ENCODE assay signal across 22 mouse cellular contexts in the genomic region with DNA sequence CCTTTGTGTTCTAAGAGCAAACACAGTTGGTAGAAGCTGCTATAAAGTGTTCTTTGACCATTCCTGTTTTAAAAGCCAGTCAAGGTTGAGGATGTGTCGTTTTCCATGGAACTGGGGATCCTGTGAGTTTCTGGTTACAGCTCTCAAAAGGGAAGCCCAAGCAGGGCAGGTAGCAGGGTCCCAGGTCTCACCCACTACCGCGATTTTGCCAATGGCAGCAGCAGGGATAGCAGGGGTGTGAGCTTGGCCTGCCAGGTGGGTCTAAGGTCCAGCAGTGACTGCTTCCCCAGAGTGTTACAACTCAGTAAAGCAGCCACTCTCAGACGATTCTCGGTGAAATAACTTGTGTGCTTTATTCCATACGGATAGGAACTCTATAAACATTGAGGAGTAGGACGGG. TPM values are rescaled to one million over a fixed set of nuclear protein-coding genes. Genes with fewer than 3 reads are reported as not detected.
A peak's percentile ranks its signal among the peaks of the same experiment; 100 is the strongest.
DNase-seq lines count a peak whose midpoint lies in the region; ATAC-seq and TF ChIP-seq lines count a peak whose summit lies in the region.
"Had no signal": no experiment of that assay in that cellular context is flagged by ENCODE, and none has a peak within 500 bp of the region (broad histone marks: within the 10 kb centered on the region; RNA-seq: fewer than 3 reads in every experiment).

No protein-coding gene starts in this region.

- H3K4me1 ChIP-seq in heart, adult 2 months (ENCODE audit: control insufficient read depth, insufficient read depth, low read length): peaks cover 4% of the 10 kb centered on the region
- peaks cover 20% of the 10 kb centered on the region for H3K4me1 ChIP-seq in kidney, embryonic 15.5 days
- H3K4me1 ChIP-seq in liver, postnatal 0 days (ENCODE audit: insufficient read depth): peaks cover 18% of the 10 kb centered on the region
- peaks cover 10% of the 10 kb centered on the region for H3K4me1 ChIP-seq in liver, embryonic 12.5 days
- H3K4me1 ChIP-seq: midbrain, embryonic 12.5 days had no signal

- no peak; the same call in 1 of the 2 replicates for ATAC-seq in kidney, embryonic 15.5 days (replicated peaks; ENCODE audit: low FRiP score)
- peak; percentile 47 for ATAC-seq in liver, postnatal 0 days
- ATAC-seq in liver, embryonic 12.5 days: no peak
- ATAC-seq in megakaryocyte progenitor cell, adult 5-6 weeks (replicated peaks; ENCODE audit: poor library complexity): no peak
- ATAC-seq: CD4-positive, CD25-positive, alpha-beta regulatory T cell, adult 4 months had no signal

- peaks cover 9% of the 10 kb centered on the region for H3K79me2 ChIP-seq in heart, adult 2 months (replicated peaks; ENCODE audit: control insufficient read depth, insufficient read depth, low read length)

- no peak overlapping the region for H3K4me2 ChIP-seq in kidney, embryonic 15.5 days
- no peak overlapping the region for H3K4me2 ChIP-seq in liver, postnatal 0 days (ENCODE audit: low read depth, low read length)
- H3K4me2 ChIP-seq in liver, embryonic 12.5 days: no peak overlapping the region
- H3K4me2 ChIP-seq: limb, embryonic 13.5 days; liver, embryonic 15.5 days; midbrain, embryonic 12.5 days; stomach, embryonic 15.5 days had no signal

- TF ChIP-seq POLR2A in heart, adult 2 months (IDR thresholded peaks at IDR 0.05; ENCODE audit: insufficient read depth, low read depth, low read length): no peak

- no peak overlapping the region for H3K27ac ChIP-seq in heart, adult 2 months
- H3K27ac ChIP-seq in kidney, embryonic 15.5 days: peak overlapping the region; percentile 71
- H3K27ac ChIP-seq in liver, postnatal 0 days (ENCODE audit: low read depth): 0 out of 2 replicates have a peak overlapping the region, but pooled peaks have one; percentile 34
- no peak overlapping the region for H3K27ac ChIP-seq in liver, embryonic 12.5 days
- H3K27ac ChIP-seq: gastrocnemius, adult 2 months; limb, embryonic 13.5 days; liver, embryonic 15.5 days; midbrain, embryonic 12.5 days had no signal

- TF ChIP-seq EP300 in heart, adult 2 months (IDR thresholded peaks at IDR 0.05; ENCODE audit: insufficient read depth, low read depth, low read length): no peak
- no peak for TF ChIP-seq EP300 in liver, postnatal 0 days (IDR thresholded peaks at IDR 0.05; ENCODE audit: low read depth)

- 86% methylated on average over 7 of the region's 7 CpGs for WGBS in heart, adult 2 months
- WGBS in kidney, embryonic 15.5 days: 51% methylated on average over 7 of the region's 7 CpGs
- 68% methylated on average over 7 of the region's 7 CpGs for WGBS in liver, postnatal 0 days (ENCODE audit: insufficient replicate concordance)
- WGBS in liver, embryonic 12.5 days (ENCODE audit: insufficient replicate concordance): 84% methylated on average over 7 of the region's 7 CpGs

- DNase-seq in heart, adult 11 months: peak; percentile 62
- no peak for DNase-seq in heart, adult 2 months
- DNase-seq in kidney, postnatal 14 days: no peak
- DNase-seq in liver, postnatal 0 days: no peak
- DNase-seq: adrenal gland, postnatal 14 days; cerebellum, adult 11 months; gastrocnemius, adult 2 months; gastrocnemius, postnatal 36 days; kidney, adult 11 months; lung, postnatal 36 days; right cerebral cortex, postnatal 25 days; thymus, postnatal 14 days had no signal

- H3K36me3 ChIP-seq in heart, adult 2 months (ENCODE audit: control insufficient read depth, insufficient read depth, low read length): peaks cover 4% of the 10 kb centered on the region
- H3K36me3 ChIP-seq in kidney, embryonic 15.5 days: no peaks in the 10 kb centered on the region
- H3K36me3 ChIP-seq in liver, postnatal 0 days (replicated peaks; ENCODE audit: insufficient read depth, low read length): no peaks in the 10 kb centered on the region
- H3K36me3 ChIP-seq in liver, embryonic 12.5 days: no peaks in the 10 kb centered on the region
- H3K36me3 ChIP-seq: limb, embryonic 13.5 days; liver, embryonic 15.5 days; midbrain, embryonic 12.5 days; stomach, embryonic 15.5 days had no signal

- TF ChIP-seq CTCF in heart, adult 2 months (IDR thresholded peaks at IDR 0.05): no peak
- no peak for TF ChIP-seq CTCF in liver, postnatal 0 days (IDR thresholded peaks at IDR 0.05; ENCODE audit: low read depth)

- no peaks in the 10 kb centered on the region for H3K27me3 ChIP-seq in heart, adult 2 months (ENCODE audit: control insufficient read depth, insufficient read depth, low read length)
- no peaks in the 10 kb centered on the region for H3K27me3 ChIP-seq in kidney, embryonic 15.5 days
- no peaks in the 10 kb centered on the region for H3K27me3 ChIP-seq in liver, postnatal 0 days (ENCODE audit: insufficient read depth, low read length)
- no peaks in the 10 kb centered on the region for H3K27me3 ChIP-seq in liver, embryonic 12.5 days (replicated peaks)
- H3K27me3 ChIP-seq: limb, embryonic 13.5 days; liver, embryonic 15.5 days; megakaryocyte, embryonic 14.5 days; midbrain, embryonic 12.5 days; stomach, embryonic 15.5 days had no signal

- no peaks in the 10 kb centered on the region for H3K9me3 ChIP-seq in kidney, embryonic 15.5 days (replicated peaks)
- H3K9me3 ChIP-seq in liver, postnatal 0 days (ENCODE audit: low read length): no peaks in the 10 kb centered on the region
- H3K9me3 ChIP-seq in liver, embryonic 12.5 days (replicated peaks): no peaks in the 10 kb centered on the region
- H3K9me3 ChIP-seq: limb, embryonic 13.5 days; liver, embryonic 15.5 days; megakaryocyte, embryonic 14.5 days; midbrain, embryonic 12.5 days; stomach, embryonic 15.5 days had no signal

- H3K4me3 ChIP-seq in heart, adult 2 months: no peak overlapping the region
- H3K4me3 ChIP-seq in kidney, embryonic 15.5 days (replicated peaks): no peak overlapping the region
- H3K4me3 ChIP-seq in liver, postnatal 0 days (ENCODE audit: low read depth, low read length): no peak overlapping the region
- no peak overlapping the region for H3K4me3 ChIP-seq in liver, embryonic 12.5 days
- H3K4me3 ChIP-seq: gastrocnemius, adult 2 months; limb, embryonic 13.5 days; liver, embryonic 15.5 days; megakaryocyte, embryonic 14.5 days; midbrain, embryonic 12.5 days; myocyte; stomach, embryonic 15.5 days had no signal

- intact Hi-C loops in heart, adult 2 months (cut with DNase I): no loop called here

- H3K9ac ChIP-seq in heart, adult 2 months (ENCODE audit: low read depth, low read length): no peak overlapping the region
- no peak overlapping the region for H3K9ac ChIP-seq in kidney, embryonic 15.5 days
- no peak overlapping the region for H3K9ac ChIP-seq in liver, postnatal 0 days (replicated peaks)
- no peak overlapping the region for H3K9ac ChIP-seq in liver, embryonic 12.5 days
- H3K9ac ChIP-seq: limb, embryonic 13.5 days; liver, embryonic 15.5 days; midbrain, embryonic 12.5 days; stomach, embryonic 15.5 days had no signal

RNA-seq across cellular contexts. Expression of a gene that starts 22.6 kb away (rescaled TPM):
- 10 to 100 TPM; 10.1 to 13.8 TPM for total RNA-seq in heart, adult 2 months (2021)
- polyA plus RNA-seq in heart, adult 2 months (2012; rRNA removed): 6.0 and 7.4 TPM in 2 replicates
- polyA plus RNA-seq in kidney, embryonic 15.5 days (2015; fragmentation: Nextera tagmentation; extraction: Ambion mirVana): 25.1 TPM in 2 replicates
- 23.1 and 25.7 TPM in 2 replicates for polyA plus RNA-seq in liver, postnatal 0 days (2015; fragmentation: Nextera tagmentation; extraction: Ambion mirVana)
- polyA plus RNA-seq in liver, embryonic 12.5 days (2016; fragmentation: Nextera tagmentation; extraction: Ambion mirVana): 30.8 TPM in 2 replicates
- total RNA-seq in megakaryocyte progenitor cell, adult 5-6 weeks (2015): 91.7 and 103 TPM in 2 replicates
- total RNA-seq in megakaryocyte progenitor cell, adult 5-6 weeks (2017): 55.6 and 63.2 TPM in 2 replicates

RNA-seq across cellular contexts. Expression of a gene that starts 23.0 kb away (rescaled TPM):
- total RNA-seq in heart, adult 2 months (2021): 100 to 1,000 TPM in 1 of 2 experiments, 10 to 100 TPM in 1; 93.0 to 101 TPM
- polyA plus RNA-seq in heart, adult 2 months (2012; rRNA removed): 21.5 and 39.1 TPM in 2 replicates
- polyA plus RNA-seq in kidney, embryonic 15.5 days (2015; fragmentation: Nextera tagmentation; extraction: Ambion mirVana): 78.9 and 79.7 TPM in 2 replicates
- polyA plus RNA-seq in liver, postnatal 0 days (2015; fragmentation: Nextera tagmentation; extraction: Ambion mirVana): 33.2 and 34.5 TPM in 2 replicates
- 48.1 and 49.1 TPM in 2 replicates for polyA plus RNA-seq in liver, embryonic 12.5 days (2016; fragmentation: Nextera tagmentation; extraction: Ambion mirVana)
- total RNA-seq in megakaryocyte progenitor cell, adult 5-6 weeks (2015): 224 and 271 TPM in 2 replicates
- 71.1 and 83.9 TPM in 2 replicates for total RNA-seq in megakaryocyte progenitor cell, adult 5-6 weeks (2017)

Comparison
In these comparisons a context has a peak if more than half of its experiments do, and no peak if none do; other contexts are left out.
1. H3K27ac ChIP-seq: peak in kidney, embryonic 15.5 days (single experiment) and liver, postnatal 0 days (single experiment); none in heart, adult 2 months (single experiment) and liver, embryonic 12.5 days (single experiment).